Mouse (Mus musculus) neural tube, embryonic 13.5 days (tissue): ENCODE measurements around the gene Itgb8. TPM values are rescaled to one million over a fixed set of nuclear protein-coding genes. Genes with fewer than 3 reads are reported as not detected.

Source experiments
- polyA plus RNA-seq: library from polyadenylated mRNA; unstranded; fragments of >200 nt; fragmentation: Nextera tagmentation; extraction: Ambion mirVana; gene quantifications from 2 replicates; pipeline ENCODE4 v1.2.1, GENCODE M21; 2015

Itgb8 gene
- polyA plus RNA-seq, 1 experiment from 2014 or later, result 8.2 TPM

Other genes starting within 250 kb of the Itgb8 start
- not detected in 2 replicates for gene Macc1, start 75.5 kb upstream of the Itgb8 start, polyA plus RNA-seq